Mouse (Mus musculus): ENCODE measurements around the gene Epn3. TPM values are rescaled to one million over a fixed set of nuclear protein-coding genes. Genes with fewer than 3 reads are reported as not detected.

Gene Epn3
- polyA plus RNA-seq, 1 experiment = not detected

- TF ChIP-seq GATA1 (IDR thresholded peaks at IDR 0.05; ENCODE audit: low read length) = no peak
Observed at GRCm38 (mm10) chr11:94513452-94513851, 13.7 kb upstream of the Epn3 start.

- no peak for TF ChIP-seq GATA1 (IDR thresholded peaks at IDR 0.05; ENCODE audit: low read length)
Observed at GRCm38 (mm10) chr11:94508976-94509375, 9.2 kb upstream of the Epn3 start.

GRCm38 (mm10) chr11:94501482-94501881, 1.7 kb upstream of the Epn3 start:
- TF ChIP-seq GATA1 (IDR thresholded peaks at IDR 0.05; ENCODE audit: low read length) = no peak

- no peak for TF ChIP-seq GATA1 (IDR thresholded peaks at IDR 0.05; ENCODE audit: low read length)
Observed at GRCm38 (mm10) chr11:94500362-94500761, 588 bp upstream of the Epn3 start.

- no peak for TF ChIP-seq GATA1 (IDR thresholded peaks at IDR 0.05; ENCODE audit: low read length)
Observed at GRCm38 (mm10) chr11:94499035-94499434, 739 bp downstream of the Epn3 start.

GRCm38 (mm10) chr11:94498093-94498996, 1.4 kb downstream of the Epn3 start:
- no peak for TF ChIP-seq GATA1 (IDR thresholded peaks at IDR 0.05; ENCODE audit: low read length)

GRCm38 (mm10) chr11:94495415-94495814, 4.4 kb downstream of the Epn3 start:
- no peak for TF ChIP-seq GATA1 (IDR thresholded peaks at IDR 0.05; ENCODE audit: low read length)

GRCm38 (mm10) chr11:94491749-94492099, 8.1 kb downstream of the Epn3 start:
- TF ChIP-seq GATA1 (IDR thresholded peaks at IDR 0.05; ENCODE audit: low read length) = no peak

GRCm38 (mm10) chr11:94491035-94491748, 8.6 kb downstream of the Epn3 start:
- no peak for TF ChIP-seq GATA1 (IDR thresholded peaks at IDR 0.05; ENCODE audit: low read length)

GRCm38 (mm10) chr11:94489745-94490144, 10.0 kb downstream of the Epn3 start:
- TF ChIP-seq GATA1 (IDR thresholded peaks at IDR 0.05; ENCODE audit: low read length) = no peak

GRCm38 (mm10) chr11:94488767-94489533, 10.8 kb downstream of the Epn3 start:
- TF ChIP-seq GATA1 (IDR thresholded peaks at IDR 0.05; ENCODE audit: low read length) = no peak

GRCm38 (mm10) chr11:94486001-94486400, 13.8 kb downstream of the Epn3 start, which contains the start of gene Spata20:
Gene Spata20, minus strand, starts transcription at chr11:94486179.
- TF ChIP-seq GATA1 (IDR thresholded peaks at IDR 0.05; ENCODE audit: low read length) = no peak

GRCm38 (mm10) chr11:94485223-94485622, 14.6 kb downstream of the Epn3 start:
- no peak for TF ChIP-seq GATA1 (IDR thresholded peaks at IDR 0.05; ENCODE audit: low read length)

- TF ChIP-seq GATA1 (IDR thresholded peaks at IDR 0.05; ENCODE audit: low read length) = no peak
Observed at GRCm38 (mm10) chr11:94484636-94485035, 15.1 kb downstream of the Epn3 start.

GRCm38 (mm10) chr11:94483921-94484320, 15.9 kb downstream of the Epn3 start:
- no peak for TF ChIP-seq GATA1 (IDR thresholded peaks at IDR 0.05; ENCODE audit: low read length)

GRCm38 (mm10) chr11:94483436-94483835, 16.3 kb downstream of the Epn3 start:
- no peak for TF ChIP-seq GATA1 (IDR thresholded peaks at IDR 0.05; ENCODE audit: low read length)
